Mouse (Mus musculus): ENCODE measurements around the gene Tnfrsf14. TPM values are rescaled to one million over a fixed set of nuclear protein-coding genes. Genes with fewer than 3 reads are reported as not detected.

Gene Tnfrsf14
- total RNA-seq (2014; rRNA removed; ENCODE audit: low replicate concordance) (2.7 and 40.9 TPM in 2 replicates), polyA plus RNA-seq (2015; fragmentation: Nextera tagmentation; extraction: Ambion mirVana) (0.30 and 0.40 TPM in 2 replicates)

- Histone ChIP-seq H3K27me3 (ENCODE audit: control insufficient read depth, insufficient read depth, low read length) (no peaks in the 10 kb centered on the region), H3K27ac (ENCODE audit: low read depth) (peak within 1 kb of the TSS; percentile 56), H3K9ac (replicated peaks; ENCODE audit: low read depth, low read length) (peak within 1 kb of the TSS; percentile 33), H3K4me2 (ENCODE audit: low read depth, low read length) (peak within 1 kb of the TSS; percentile 52), H3K4me1 (ENCODE audit: control insufficient read depth, insufficient read depth) (peaks cover 7% of the 10 kb centered on the region), H3K4me3 (ENCODE audit: low read depth, low read length) (peak within 1 kb of the TSS; percentile 28), H3K36me3 (replicated peaks; ENCODE audit: control insufficient read depth, insufficient read depth, low read length) (no peaks in the 10 kb centered on the region), H3K9me3 (replicated peaks; ENCODE audit: control insufficient read depth, low read length) (no peaks in the 10 kb centered on the region)
- no peak for DNase-seq (ENCODE audit: low spot score)
- ATAC-seq (ENCODE audit: insufficient read depth, low read depth), result no peak
- WGBS, result 33% methylated on average over 12 of the region's 12 CpGs
- TF ChIP-seq EP300 (IDR thresholded peaks at IDR 0.05; ENCODE audit: low read depth) (no peak), CTCF (IDR thresholded peaks at IDR 0.05; ENCODE audit: low read depth) (no peak)
Measured at GRCm38 (mm10) chr4:154928395-154929087, at the start of gene Tnfrsf14. Gene Tnfrsf14, minus strand, starts transcription at chr4:154928563.

GRCm38 (mm10) chr4:154974163-154974611, 45.8 kb upstream of the Tnfrsf14 start:
- Histone ChIP-seq H3K9ac (replicated peaks; ENCODE audit: low read depth, low read length) (no peak overlapping the region), H3K36me3 (replicated peaks; ENCODE audit: control insufficient read depth, insufficient read depth, low read length) (peaks cover 100% of the 10 kb centered on the region), H3K4me3 (ENCODE audit: low read depth, low read length) (no peak overlapping the region), H3K27me3 (ENCODE audit: control insufficient read depth, insufficient read depth, low read length) (no peaks in the 10 kb centered on the region), H3K27ac (ENCODE audit: low read depth) (no peak overlapping the region), H3K4me1 (ENCODE audit: control insufficient read depth, insufficient read depth) (no peaks in the 10 kb centered on the region), H3K9me3 (replicated peaks; ENCODE audit: control insufficient read depth, low read length) (no peaks in the 10 kb centered on the region), H3K4me2 (ENCODE audit: low read depth, low read length) (no peak overlapping the region)
- no peak for DNase-seq (ENCODE audit: low spot score)
- WGBS, result 71% methylated on average over 11 of the region's 11 CpGs
- TF ChIP-seq CTCF (IDR thresholded peaks at IDR 0.05; ENCODE audit: low read depth) (no peak), EP300 (IDR thresholded peaks at IDR 0.05; ENCODE audit: low read depth) (no peak)
- no peak for ATAC-seq (ENCODE audit: insufficient read depth, low read depth)

- DNase-seq (ENCODE audit: low spot score) (no peak), ATAC-seq (ENCODE audit: insufficient read depth, low read depth) (no peak)
- WGBS, result 94% methylated on average over 12 of the region's 12 CpGs
- Histone ChIP-seq H3K36me3 (replicated peaks; ENCODE audit: control insufficient read depth, insufficient read depth, low read length) (peaks cover 87% of the 10 kb centered on the region), H3K27ac (ENCODE audit: low read depth) (no peak overlapping the region), H3K4me1 (ENCODE audit: control insufficient read depth, insufficient read depth) (no peaks in the 10 kb centered on the region), H3K27me3 (ENCODE audit: control insufficient read depth, insufficient read depth, low read length) (no peaks in the 10 kb centered on the region), H3K9ac (replicated peaks; ENCODE audit: low read depth, low read length) (no peak overlapping the region), H3K9me3 (replicated peaks; ENCODE audit: control insufficient read depth, low read length) (no peaks in the 10 kb centered on the region), H3K4me3 (ENCODE audit: low read depth, low read length) (no peak overlapping the region), H3K4me2 (ENCODE audit: low read depth, low read length) (no peak overlapping the region)
- TF ChIP-seq CTCF (IDR thresholded peaks at IDR 0.05; ENCODE audit: low read depth) (no peak), EP300 (IDR thresholded peaks at IDR 0.05; ENCODE audit: low read depth) (no peak)
Measured at GRCm38 (mm10) chr4:154972546-154972945, 44.2 kb upstream of the Tnfrsf14 start.

- no peak for DNase-seq (ENCODE audit: low spot score)
- Histone ChIP-seq H3K9me3 (replicated peaks; ENCODE audit: control insufficient read depth, low read length) (no peaks in the 10 kb centered on the region), H3K4me2 (ENCODE audit: low read depth, low read length) (no peak overlapping the region), H3K36me3 (replicated peaks; ENCODE audit: control insufficient read depth, insufficient read depth, low read length) (peaks cover 34% of the 10 kb centered on the region), H3K27ac (ENCODE audit: low read depth) (no peak overlapping the region), H3K9ac (replicated peaks; ENCODE audit: low read depth, low read length) (no peak overlapping the region), H3K4me1 (ENCODE audit: control insufficient read depth, insufficient read depth) (peaks cover 17% of the 10 kb centered on the region), H3K27me3 (ENCODE audit: control insufficient read depth, insufficient read depth, low read length) (peaks cover 8% of the 10 kb centered on the region), H3K4me3 (ENCODE audit: low read depth, low read length) (no peak overlapping the region)
- no peak for ATAC-seq (ENCODE audit: insufficient read depth, low read depth)
- WGBS, result 67% methylated on average over 5 of the region's 5 CpGs
- TF ChIP-seq EP300 (IDR thresholded peaks at IDR 0.05; ENCODE audit: low read depth) (no peak), CTCF (IDR thresholded peaks at IDR 0.05; ENCODE audit: low read depth) (peak; percentile 16; the same call in 1 of the 2 replicates)
Measured at GRCm38 (mm10) chr4:154967173-154967572, 38.8 kb upstream of the Tnfrsf14 start.

GRCm38 (mm10) chr4:154965856-154966255, 37.5 kb upstream of the Tnfrsf14 start:
- peaks cover 21% of the 10 kb centered on the region for H3K27me3 ChIP-seq (ENCODE audit: control insufficient read depth, insufficient read depth, low read length)
- ATAC-seq (ENCODE audit: insufficient read depth, low read depth), result no peak
- peaks cover 21% of the 10 kb centered on the region for H3K36me3 ChIP-seq (replicated peaks; ENCODE audit: control insufficient read depth, insufficient read depth, low read length)
- H3K4me3 ChIP-seq (ENCODE audit: low read depth, low read length), result no peak overlapping the region
- DNase-seq (ENCODE audit: low spot score), result no peak
- peak overlapping the region; percentile 18 for H3K9ac ChIP-seq (replicated peaks; ENCODE audit: low read depth, low read length)
- H3K9me3 ChIP-seq (replicated peaks; ENCODE audit: control insufficient read depth, low read length), result no peaks in the 10 kb centered on the region
- H3K4me2 ChIP-seq (ENCODE audit: low read depth, low read length), result peak overlapping the region; percentile 93; the same call in 1 of the 2 replicates
- H3K27ac ChIP-seq (ENCODE audit: low read depth), result peak overlapping the region; percentile 62; the same call in 1 of the 2 replicates
- 35% methylated on average over 3 of the region's 3 CpGs for WGBS
- H3K4me1 ChIP-seq (ENCODE audit: control insufficient read depth, insufficient read depth), result peaks cover 21% of the 10 kb centered on the region
- TF ChIP-seq EP300 (IDR thresholded peaks at IDR 0.05; ENCODE audit: low read depth) (no peak), CTCF (IDR thresholded peaks at IDR 0.05; ENCODE audit: low read depth) (no peak)
